Mouse (Mus musculus): ENCODE results near the gene Taar8b. TPM values are rescaled to one million over a fixed set of nuclear protein-coding genes. Genes with fewer than 3 reads are reported as not detected.

The Taar8b gene
- polyA plus RNA-seq (2017; shearing (Covaris generic)), result not detected

GRCm38 (mm10) chr10:24092194-24092593 lies at the start of gene Taar8b:
Gene Taar8b, minus strand, starts transcription at chr10:24092294.

GRCm38 (mm10) chr10:24109434-24109833 lies 17.3 kb upstream of the Taar8b start, which contains the start of gene Taar9:
Gene Taar9, minus strand, starts transcription at chr10:24109534.

GRCm38 (mm10) chr10:24101812-24102211 lies 9.7 kb upstream of the Taar8b start, which contains the start of gene Taar8c:
Gene Taar8c, minus strand, starts transcription at chr10:24101912.

GRCm38 (mm10) chr10:24076200-24076599 lies 15.9 kb downstream of the Taar8b start, which contains the start of gene Taar8a:
Gene Taar8a, plus strand, starts transcription at chr10:24076500.

GRCm38 (mm10) chr10:24049210-24049609 lies 42.9 kb downstream of the Taar8b start, which contains the start of gene Taar7f:
Gene Taar7f, plus strand, starts transcription at chr10:24049510.

Other genes starting within 250 kb of the Taar8b start
- 0.15 TPM for gene Vnn3, start 240.8 kb downstream of the Taar8b start, polyA plus RNA-seq (2017; shearing (Covaris generic))
- not detected for gene Vnn1, start 197.6 kb downstream of the Taar8b start, polyA plus RNA-seq (2017; shearing (Covaris generic))
- gene Taar1, start 171.9 kb downstream of the Taar8b start, polyA plus RNA-seq (2017; shearing (Covaris generic)), result 0.25 TPM
- not detected for gene Taar2, start 153.7 kb downstream of the Taar8b start, polyA plus RNA-seq (2017; shearing (Covaris generic))
- not detected for gene Taar3, start 142.7 kb downstream of the Taar8b start, polyA plus RNA-seq (2017; shearing (Covaris generic))
- gene Taar4, start 131.8 kb downstream of the Taar8b start, polyA plus RNA-seq (2017; shearing (Covaris generic)), result not detected
- gene Taar5, start 121.6 kb downstream of the Taar8b start, polyA plus RNA-seq (2017; shearing (Covaris generic)), result not detected
- gene Taar6, start 106.6 kb downstream of the Taar8b start, polyA plus RNA-seq (2017; shearing (Covaris generic)), result not detected
- gene Taar7a, start 98.8 kb downstream of the Taar8b start, polyA plus RNA-seq (2017; shearing (Covaris generic)), result not detected
- not detected for gene Taar7b, start 92.4 kb downstream of the Taar8b start, polyA plus RNA-seq (2017; shearing (Covaris generic))
- gene Taar7d, start 65.1 kb downstream of the Taar8b start, polyA plus RNA-seq (2017; shearing (Covaris generic)), result not detected
- gene Taar7e, start 54.7 kb downstream of the Taar8b start, polyA plus RNA-seq (2017; shearing (Covaris generic)), result not detected
- not detected for gene Taar7f, start 42.8 kb downstream of the Taar8b start, polyA plus RNA-seq (2017; shearing (Covaris generic))
- gene Taar8a, start 15.8 kb downstream of the Taar8b start, polyA plus RNA-seq (2017; shearing (Covaris generic)), result not detected
- gene Taar8c, start 9.6 kb upstream of the Taar8b start, polyA plus RNA-seq (2017; shearing (Covaris generic)), result not detected
- gene Taar9, start 17.2 kb upstream of the Taar8b start, polyA plus RNA-seq (2017; shearing (Covaris generic)), result not detected
- 47.3 TPM for gene Stx7, start 57.0 kb upstream of the Taar8b start, polyA plus RNA-seq (2017; shearing (Covaris generic))
- gene Moxd1, start 131.2 kb upstream of the Taar8b start, polyA plus RNA-seq (2017; shearing (Covaris generic)), result not detected

All from CD4-positive, CD25-positive, alpha-beta regulatory T cell, adult 9 weeks (primary cell).